Mouse (Mus musculus) ES-E14 (cell line): ENCODE results near the gene Uvrag.

Source experiments
- CHD2 ChIP-seq: IDR thresholded peaks from 2 replicates; pipeline ENCODE4 v1.6.1; 2014; ENCODE audit warnings: mild to moderate bottlenecking, low read depth, low read length, inconsistent platforms
- HCFC1 ChIP-seq: IDR thresholded peaks from 2 replicates; pipeline ENCODE4 v1.6.1; 2012; ENCODE audit warnings: low read length, inconsistent platforms, borderline replicate concordance; ENCODE audit not compliant: insufficient read depth
- MAFK ChIP-seq: IDR thresholded peaks from 2 replicates; pipeline ENCODE4 v1.6.1; 2014; ENCODE audit warnings: mild to moderate bottlenecking, low read depth, low read length, inconsistent platforms; ENCODE audit not compliant: insufficient read depth

GRCm38 (mm10) chr7:98837901-98838300 is 303.0 kb downstream of the Uvrag start:
- no peak for TF ChIP-seq HCFC1
- TF ChIP-seq MAFK, result no peak
- no peak for TF ChIP-seq CHD2
